Mouse (Mus musculus): ENCODE measurements around the gene Per1.

Per1 gene

GRCm38 (mm10) chr11:69099177-69099914, 4.3 kb downstream of the Per1 start:
- DNase-seq (ENCODE audit: low spot score in 2 of 2): peak in 1 of 2 experiments; percentile 75

- peak; percentile 76 to 90 for DNase-seq (ENCODE audit: low spot score in 2 of 2)
Observed at GRCm38 (mm10) chr11:69099915-69100345, 4.9 kb downstream of the Per1 start.

DNA sequence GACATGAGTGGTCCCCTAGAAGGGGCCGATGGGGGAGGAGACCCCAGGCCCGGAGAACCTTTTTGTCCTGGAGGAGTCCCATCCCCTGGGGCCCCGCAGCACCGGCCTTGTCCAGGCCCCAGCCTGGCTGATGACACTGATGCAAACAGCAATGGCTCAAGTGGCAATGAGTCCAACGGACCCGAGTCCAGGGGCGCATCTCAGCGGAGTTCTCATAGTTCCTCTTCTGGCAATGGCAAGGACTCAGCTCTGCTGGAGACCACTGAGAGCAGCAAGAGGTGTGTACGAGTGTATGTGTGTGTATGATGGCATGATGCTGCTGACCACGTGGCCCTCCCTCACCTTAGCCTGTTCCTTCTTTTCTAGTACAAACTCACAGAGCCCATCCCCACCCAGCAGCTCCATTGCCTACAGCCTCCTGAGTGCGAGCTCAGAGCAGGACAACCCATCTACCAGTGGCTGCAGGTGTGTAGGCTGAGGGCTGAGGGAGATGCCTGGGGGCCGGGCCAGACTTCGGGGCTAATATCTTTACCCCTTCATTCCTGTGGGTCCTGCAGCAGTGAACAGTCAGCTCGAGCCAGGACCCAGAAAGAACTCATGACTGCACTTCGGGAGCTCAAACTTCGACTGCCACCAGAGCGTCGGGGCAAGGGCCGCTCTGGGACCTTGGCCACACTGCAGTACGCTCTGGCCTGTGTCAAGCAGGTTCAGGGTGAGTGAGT, 5.8 kb downstream of the Per1 start:
- no peak for DNase-seq (ENCODE audit: low spot score in 2 of 2)

DNA sequence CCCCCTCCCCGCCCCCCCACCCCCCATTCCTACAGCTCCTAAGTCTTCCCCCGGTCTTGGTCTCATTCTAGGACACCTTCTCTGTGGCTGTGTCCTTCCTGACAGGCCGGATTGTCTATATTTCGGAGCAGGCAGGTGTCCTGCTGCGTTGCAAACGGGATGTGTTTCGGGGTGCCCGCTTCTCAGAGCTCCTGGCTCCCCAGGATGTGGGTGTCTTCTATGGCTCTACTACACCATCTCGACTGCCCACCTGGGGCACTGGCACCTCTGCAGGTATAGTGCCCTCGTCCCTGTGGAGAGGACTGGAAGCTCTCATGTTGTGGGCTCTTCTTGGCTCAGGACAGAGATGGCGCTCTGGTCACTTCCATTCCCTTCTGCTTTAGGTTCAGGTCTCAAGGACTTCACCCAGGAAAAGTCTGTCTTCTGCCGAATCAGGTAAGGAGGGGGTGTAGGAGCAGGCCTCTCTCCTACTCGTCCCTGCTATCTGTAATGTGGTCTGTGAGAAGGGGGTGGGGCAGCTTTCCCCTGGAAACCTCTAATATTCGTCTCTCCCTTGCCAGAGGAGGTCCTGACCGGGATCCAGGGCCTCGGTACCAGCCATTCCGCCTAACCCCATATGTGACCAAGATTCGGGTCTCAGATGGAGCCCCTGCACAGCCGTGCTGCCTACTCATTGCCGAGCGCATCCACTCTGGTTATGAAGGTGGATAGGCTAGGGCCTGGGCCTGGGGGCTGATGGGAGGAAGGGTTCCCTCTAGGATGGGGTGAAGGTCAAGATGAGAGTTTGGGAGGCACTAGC, 6.8 kb downstream of the Per1 start:
- DNase-seq (ENCODE audit: low spot score in 2 of 2): no peak

GRCm38 (mm10) chr11:69102403-69102725, 7.3 kb downstream of the Per1 start:
- no peak for DNase-seq (ENCODE audit: low spot score in 2 of 2)

DNA sequence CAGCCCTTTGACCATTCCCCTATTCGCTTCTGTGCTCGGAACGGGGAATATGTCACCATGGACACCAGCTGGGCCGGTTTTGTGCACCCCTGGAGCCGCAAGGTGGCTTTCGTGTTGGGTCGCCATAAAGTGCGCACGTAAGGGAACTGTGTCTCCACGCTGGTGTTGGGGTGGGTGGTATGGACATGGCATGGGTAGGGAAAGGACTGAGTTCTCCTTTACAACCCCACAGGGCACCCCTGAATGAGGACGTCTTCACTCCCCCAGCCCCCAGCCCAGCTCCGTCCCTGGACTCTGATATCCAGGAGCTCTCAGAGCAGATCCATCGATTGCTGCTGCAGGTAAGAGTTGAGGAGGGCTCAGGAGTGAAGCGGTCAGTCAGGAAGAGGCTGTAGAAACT, 8.1 kb downstream of the Per1 start:
- no peak for DNase-seq (ENCODE audit: low spot score in 2 of 2)

- no peak for DNase-seq (ENCODE audit: low spot score in 2 of 2)
Observed at GRCm38 (mm10) chr11:69103531-69104435, 8.8 kb downstream of the Per1 start.

DNA sequence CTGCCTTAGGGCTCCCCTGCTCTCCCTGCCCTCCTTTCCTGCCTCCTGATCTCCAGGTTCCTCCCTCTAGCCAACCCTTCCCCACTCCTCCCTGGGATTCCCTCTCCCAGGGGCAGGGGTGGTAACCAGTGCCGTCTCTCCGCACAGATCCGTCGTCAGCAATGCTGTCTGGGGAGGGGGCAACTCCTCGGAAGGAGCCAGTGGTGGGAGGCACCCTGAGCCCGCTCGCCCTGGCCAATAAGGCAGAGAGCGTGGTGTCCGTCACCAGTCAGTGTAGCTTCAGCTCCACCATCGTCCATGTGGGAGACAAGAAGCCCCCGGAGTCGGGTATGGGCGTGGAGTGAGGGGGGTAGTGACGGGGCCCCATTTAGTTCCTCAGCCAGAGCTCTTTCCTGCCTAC, 9.5 kb downstream of the Per1 start:
- DNase-seq (ENCODE audit: low spot score in 2 of 2): no peak

DNA sequence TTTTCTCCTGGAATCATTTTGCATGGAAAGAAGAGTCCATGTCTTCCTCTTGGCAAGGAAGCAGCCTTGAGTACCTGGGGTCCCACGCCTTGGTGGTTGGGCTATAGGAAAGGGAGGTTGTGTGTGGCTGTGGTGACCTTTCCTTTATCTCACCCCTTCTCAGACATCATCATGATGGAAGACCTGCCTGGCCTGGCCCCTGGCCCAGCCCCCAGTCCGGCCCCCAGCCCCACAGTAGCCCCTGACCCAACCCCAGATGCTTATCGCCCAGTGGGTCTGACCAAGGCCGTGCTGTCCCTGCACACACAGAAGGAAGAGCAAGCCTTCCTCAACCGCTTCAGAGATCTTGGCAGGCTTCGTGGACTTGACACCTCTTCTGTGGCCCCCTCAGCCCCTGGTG, 10.2 kb downstream of the Per1 start:
- no peak for DNase-seq (ENCODE audit: low spot score in 2 of 2)

GRCm38 (mm10) chr11:69105796-69106195, 10.8 kb downstream of the Per1 start:
- DNase-seq (ENCODE audit: low spot score in 2 of 2): no peak

GRCm38 (mm10) chr11:69106299-69106698, 11.3 kb downstream of the Per1 start:
- DNase-seq (ENCODE audit: low spot score in 2 of 2): no peak

- no peak for DNase-seq (ENCODE audit: low spot score in 2 of 2)
Observed at GRCm38 (mm10) chr11:69106842-69107241, 11.8 kb downstream of the Per1 start.

GRCm38 (mm10) chr11:69107676-69108075, 12.7 kb downstream of the Per1 start:
- no peak for DNase-seq (ENCODE audit: low spot score in 2 of 2)

DNA sequence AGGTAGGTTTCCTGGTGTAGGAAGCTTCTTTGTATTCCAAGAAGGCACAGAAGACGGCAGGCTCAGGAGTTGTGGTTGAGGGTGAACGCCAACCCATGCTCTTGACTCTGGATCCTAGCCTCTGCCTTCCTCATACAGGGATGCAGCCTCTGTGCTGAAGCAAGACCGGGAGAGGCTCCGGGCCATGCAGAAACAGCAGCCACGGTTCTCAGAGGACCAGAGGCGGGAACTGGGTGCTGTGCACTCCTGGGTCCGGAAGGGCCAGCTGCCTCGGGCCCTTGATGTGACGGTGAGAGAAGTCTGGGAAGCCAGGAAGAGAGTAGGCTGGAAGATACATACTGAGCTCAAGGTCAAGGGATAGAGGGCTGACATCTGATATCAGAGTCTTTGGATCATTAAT, 13.2 kb downstream of the Per1 start:
- DNase-seq (ENCODE audit: low spot score in 2 of 2): no peak

GRCm38 (mm10) chr11:69109032-69109900, 14.2 kb downstream of the Per1 start:
- DNase-seq (ENCODE audit: low spot score in 2 of 2): no peak

DNA sequence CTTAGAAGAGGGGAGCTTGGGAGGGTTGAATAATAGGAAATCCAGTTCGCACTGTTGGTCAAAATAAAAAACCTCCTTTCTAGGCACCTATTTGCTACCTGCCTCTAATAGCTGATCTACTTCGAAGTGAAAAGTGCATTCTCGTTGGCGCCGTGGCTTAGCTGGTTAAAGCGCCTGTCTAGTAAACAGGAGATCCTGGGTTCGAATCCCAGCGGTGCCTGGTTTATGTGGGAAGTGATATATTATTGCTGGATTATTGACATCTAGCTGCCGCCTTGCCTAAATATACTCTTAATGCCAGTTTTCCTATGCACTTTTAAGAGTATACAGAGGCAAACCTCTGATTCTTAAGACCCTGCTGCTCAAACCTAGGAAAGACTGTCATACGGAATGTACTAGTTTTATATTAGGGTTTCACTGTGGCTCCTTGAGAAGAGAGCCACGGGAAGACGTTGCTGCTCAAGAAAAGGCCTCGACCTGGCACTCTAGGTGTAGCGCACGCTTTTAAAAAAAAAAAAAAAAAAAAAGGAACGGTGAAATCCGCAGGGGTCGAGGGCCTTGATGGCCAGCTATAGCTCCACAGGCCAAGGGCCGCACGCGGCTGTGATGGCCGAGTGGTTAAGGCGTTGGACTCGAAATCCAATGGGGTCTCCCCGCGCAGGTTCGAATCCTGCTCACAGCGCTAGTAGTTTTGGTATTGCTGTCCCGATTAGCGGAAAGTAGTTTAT, 15.5 kb downstream of the Per1 start:
- peak; percentile 79 to 93 for DNase-seq (ENCODE audit: low spot score in 2 of 2)

DNA sequence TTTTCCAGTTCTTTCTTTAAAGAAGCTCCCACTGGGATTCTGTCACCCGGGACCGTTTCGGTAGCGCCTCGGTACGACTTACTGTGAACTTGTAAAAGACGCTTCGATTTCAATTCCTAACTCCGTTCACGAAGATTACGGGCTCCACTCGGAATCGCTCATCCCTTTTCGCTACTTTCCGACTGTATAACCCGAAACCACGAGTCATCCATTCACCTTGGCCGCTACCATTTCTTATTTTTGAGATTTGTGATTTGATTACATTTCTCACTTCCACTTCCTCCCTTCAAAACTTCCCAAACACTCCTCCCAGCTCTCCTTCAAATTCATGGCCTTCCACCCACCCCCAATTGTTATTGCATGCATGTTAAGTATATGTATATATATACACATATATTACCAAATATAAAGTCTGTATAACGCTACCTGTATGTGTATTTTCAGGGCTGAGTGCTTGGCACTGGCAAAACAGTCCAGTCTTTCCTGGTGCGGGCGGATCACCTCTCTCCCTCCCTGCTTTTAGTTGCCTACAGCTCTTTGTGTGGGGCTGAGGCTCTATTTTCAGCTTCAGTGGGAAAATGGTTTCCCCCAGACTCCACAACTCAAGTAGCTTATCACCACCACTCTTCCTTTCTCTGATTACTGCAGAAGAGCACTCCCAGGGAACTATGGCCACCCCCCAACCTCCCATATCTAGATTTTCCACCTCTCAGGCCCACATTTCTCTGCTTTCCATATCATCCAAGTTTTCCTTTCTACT, 16.2 kb downstream of the Per1 start:
- DNase-seq (ENCODE audit: low spot score in 2 of 2): no peak

GRCm38 (mm10) chr11:69111865-69112264, 16.8 kb downstream of the Per1 start:
- DNase-seq (ENCODE audit: low spot score in 2 of 2): no peak

DNA sequence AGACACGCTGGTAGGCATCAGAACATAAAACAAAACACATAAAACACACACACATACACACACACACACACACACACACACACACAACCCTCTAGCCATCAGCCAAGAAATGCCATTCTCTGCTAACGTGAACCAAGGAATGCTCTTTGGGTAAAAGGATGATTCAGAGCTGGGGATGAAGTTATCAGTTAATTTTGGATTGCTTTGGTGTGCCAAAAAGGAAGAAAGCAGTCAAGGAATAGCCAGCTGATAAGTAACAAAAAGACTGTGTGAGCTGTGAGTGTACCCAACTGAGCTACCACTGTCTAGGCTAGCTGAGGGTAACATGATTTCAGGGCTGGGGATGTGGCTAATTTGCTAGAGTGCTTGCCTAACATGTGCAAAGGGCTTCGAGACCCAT, 19.0 kb downstream of the Per1 start:
- no peak for DNase-seq (ENCODE audit: low spot score in 2 of 2)

All from urinary bladder, adult 18-20 months (tissue).